Mouse (Mus musculus): ENCODE results near the gene Zfyve26. TPM values are rescaled to one million over a fixed set of nuclear protein-coding genes. Genes with fewer than 3 reads are reported as not detected.

The Zfyve26 gene
- polyA plus RNA-seq, 1 experiment from 2014 or later = 7.6 TPM

DNA sequence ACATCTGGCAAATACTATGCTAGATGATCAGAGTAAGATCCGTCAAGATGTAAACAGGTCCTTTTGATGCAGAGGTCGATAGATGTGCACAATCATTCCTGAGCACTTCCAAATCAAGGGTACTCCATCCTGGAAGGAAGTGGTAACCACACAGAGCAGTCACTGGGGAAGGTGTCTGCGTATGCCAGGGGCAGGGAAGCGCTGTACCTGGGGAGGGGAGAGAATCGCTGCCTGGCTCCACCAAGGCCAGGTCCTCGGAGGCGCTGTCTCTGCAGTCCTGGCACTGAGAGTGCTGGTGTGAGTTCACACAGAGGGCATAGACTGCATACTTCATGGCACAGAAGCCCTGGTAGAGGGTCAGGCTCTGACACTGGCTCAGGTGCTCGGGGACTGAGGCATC lies 13.5 kb downstream of the Zfyve26 start:
- no peak overlapping the region for H3K4me2 ChIP-seq (ENCODE audit: low read length)
- 91% methylated on average over 8 of the region's 8 CpGs for WGBS
- no peaks in the 10 kb centered on the region for H3K4me1 ChIP-seq (replicated peaks; ENCODE audit: insufficient read depth, low read length)
- no peak overlapping the region for H3K27ac ChIP-seq
- H3K9ac ChIP-seq (ENCODE audit: low read depth, low read length) = no peak overlapping the region
- no peak for ATAC-seq (replicated peaks; ENCODE audit: low FRiP score, low read depth)
- DNase-seq (ENCODE audit: low spot score) = no peak
- H3K4me3 ChIP-seq (replicated peaks; ENCODE audit: low read depth, low read length) = no peak overlapping the region
- TF ChIP-seq CTCF (IDR thresholded peaks at IDR 0.05; ENCODE audit: low read depth) = no peak
- no peaks in the 10 kb centered on the region for H3K9me3 ChIP-seq (replicated peaks; ENCODE audit: low read length)
- peaks cover 81% of the 10 kb centered on the region for H3K36me3 ChIP-seq (ENCODE audit: insufficient read depth, low read length)
- no peaks in the 10 kb centered on the region for H3K27me3 ChIP-seq (ENCODE audit: insufficient read depth, low read length)

DNA sequence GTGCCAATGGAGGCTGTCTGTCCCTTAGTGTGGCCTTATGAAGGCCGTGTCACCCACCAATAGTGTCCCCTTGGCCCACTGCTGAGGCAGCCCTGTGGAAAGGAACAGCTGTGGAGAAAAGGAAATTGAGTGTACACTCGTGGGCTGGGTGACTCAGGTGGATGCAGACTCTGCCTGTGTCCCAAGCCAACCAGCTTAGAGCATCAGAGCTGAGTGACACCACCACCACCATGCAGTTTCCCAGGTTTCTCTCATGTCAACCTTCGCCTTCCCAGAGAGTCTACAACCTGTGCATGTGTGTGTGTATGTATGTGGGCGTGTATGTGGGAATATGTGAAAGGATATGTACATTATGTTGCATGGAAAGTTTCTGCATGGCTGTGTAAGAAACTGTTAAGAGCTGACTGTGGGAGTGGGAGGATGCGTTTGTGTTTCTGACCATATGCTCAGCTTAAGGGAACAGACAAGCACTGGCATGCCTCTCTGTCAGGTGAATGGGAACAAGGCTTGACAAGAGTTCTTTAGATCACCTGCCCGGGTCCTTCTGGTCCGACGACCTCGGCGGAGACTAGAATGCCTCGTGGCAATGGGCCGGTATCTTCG lies 16.5 kb downstream of the Zfyve26 start:
- Histone ChIP-seq H3K9ac (ENCODE audit: low read depth, low read length) (no peak overlapping the region), H3K4me1 (replicated peaks; ENCODE audit: insufficient read depth, low read length) (no peaks in the 10 kb centered on the region), H3K4me3 (replicated peaks; ENCODE audit: low read depth, low read length) (no peak overlapping the region), H3K9me3 (replicated peaks; ENCODE audit: low read length) (no peaks in the 10 kb centered on the region), H3K27me3 (ENCODE audit: insufficient read depth, low read length) (no peaks in the 10 kb centered on the region), H3K27ac (no peak overlapping the region), H3K4me2 (ENCODE audit: low read length) (no peak overlapping the region), H3K36me3 (ENCODE audit: insufficient read depth, low read length) (peaks cover 78% of the 10 kb centered on the region)
- no peak for TF ChIP-seq CTCF (IDR thresholded peaks at IDR 0.05; ENCODE audit: low read depth)
- ATAC-seq (replicated peaks; ENCODE audit: low FRiP score, low read depth) = no peak
- DNase-seq (ENCODE audit: low spot score) = no peak
- 91% methylated on average over 13 of the region's 13 CpGs for WGBS

DNA sequence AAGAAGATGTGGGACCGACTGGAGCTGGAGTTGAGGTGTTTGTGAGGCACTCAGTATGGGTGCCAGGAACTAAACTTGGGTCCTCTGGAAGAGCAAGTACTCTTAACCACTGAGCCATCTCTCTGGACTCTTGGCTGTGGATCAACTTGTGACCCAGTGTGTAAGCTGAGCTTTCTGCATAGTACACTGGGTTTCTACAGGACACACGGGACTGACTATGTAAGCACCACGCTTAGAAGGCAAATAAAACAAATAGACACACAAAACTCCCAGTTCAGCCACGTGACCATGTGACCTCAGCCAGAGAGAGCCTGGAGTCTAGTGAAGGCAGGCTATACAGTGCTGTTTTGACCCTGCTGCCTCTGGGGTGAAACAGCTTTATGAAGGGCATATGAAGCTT lies 23.5 kb downstream of the Zfyve26 start:
- H3K9ac ChIP-seq (ENCODE audit: low read depth, low read length) = no peak overlapping the region
- no peaks in the 10 kb centered on the region for H3K4me1 ChIP-seq (replicated peaks; ENCODE audit: insufficient read depth, low read length)
- H3K36me3 ChIP-seq (ENCODE audit: insufficient read depth, low read length) = peaks cover 70% of the 10 kb centered on the region
- no peaks in the 10 kb centered on the region for H3K27me3 ChIP-seq (ENCODE audit: insufficient read depth, low read length)
- 89% methylated on average over 4 of the region's 4 CpGs for WGBS
- TF ChIP-seq CTCF (IDR thresholded peaks at IDR 0.05; ENCODE audit: low read depth) = no peak
- no peak overlapping the region for H3K4me2 ChIP-seq (ENCODE audit: low read length)
- H3K27ac ChIP-seq = no peak overlapping the region
- no peak for ATAC-seq (replicated peaks; ENCODE audit: low FRiP score, low read depth)
- H3K4me3 ChIP-seq (replicated peaks; ENCODE audit: low read depth, low read length) = no peak overlapping the region
- H3K9me3 ChIP-seq (replicated peaks; ENCODE audit: low read length) = no peaks in the 10 kb centered on the region
- no peak for DNase-seq (ENCODE audit: low spot score)

DNA sequence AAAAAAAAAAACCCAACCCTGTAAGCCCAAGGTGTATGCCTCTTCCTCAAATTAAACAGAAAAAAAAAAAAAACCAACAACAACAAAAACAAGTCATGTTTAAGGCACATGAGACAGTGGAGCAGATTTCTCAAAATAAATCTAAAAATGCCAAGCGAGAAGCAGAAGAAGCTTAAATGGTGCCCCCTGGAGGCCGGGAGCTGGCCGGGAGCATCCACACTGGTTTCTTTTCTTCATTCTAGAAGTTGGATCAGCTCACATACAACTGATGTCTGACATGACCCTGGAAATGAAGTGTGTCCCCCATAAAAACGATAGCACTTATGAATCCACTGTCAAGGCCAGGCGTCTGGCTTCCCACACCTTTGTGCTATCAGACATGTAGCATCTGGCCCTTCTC lies 35.1 kb downstream of the Zfyve26 start:
- no peaks in the 10 kb centered on the region for H3K9me3 ChIP-seq (replicated peaks; ENCODE audit: low read length)
- H3K4me3 ChIP-seq (replicated peaks; ENCODE audit: low read depth, low read length) = no peak overlapping the region
- peak; percentile 72 for TF ChIP-seq CTCF (IDR thresholded peaks at IDR 0.05; ENCODE audit: low read depth)
- ATAC-seq (replicated peaks; ENCODE audit: low FRiP score, low read depth) = no peak
- H3K4me1 ChIP-seq (replicated peaks; ENCODE audit: insufficient read depth, low read length) = no peaks in the 10 kb centered on the region
- WGBS = 54% methylated on average over 5 of the region's 5 CpGs
- peak; percentile 46 for DNase-seq (ENCODE audit: low spot score)
- H3K9ac ChIP-seq (ENCODE audit: low read depth, low read length) = no peak overlapping the region
- no peaks in the 10 kb centered on the region for H3K27me3 ChIP-seq (ENCODE audit: insufficient read depth, low read length)
- no peak overlapping the region for H3K4me2 ChIP-seq (ENCODE audit: low read length)
- peaks cover 56% of the 10 kb centered on the region for H3K36me3 ChIP-seq (ENCODE audit: insufficient read depth, low read length)
- H3K27ac ChIP-seq = no peak overlapping the region

DNA sequence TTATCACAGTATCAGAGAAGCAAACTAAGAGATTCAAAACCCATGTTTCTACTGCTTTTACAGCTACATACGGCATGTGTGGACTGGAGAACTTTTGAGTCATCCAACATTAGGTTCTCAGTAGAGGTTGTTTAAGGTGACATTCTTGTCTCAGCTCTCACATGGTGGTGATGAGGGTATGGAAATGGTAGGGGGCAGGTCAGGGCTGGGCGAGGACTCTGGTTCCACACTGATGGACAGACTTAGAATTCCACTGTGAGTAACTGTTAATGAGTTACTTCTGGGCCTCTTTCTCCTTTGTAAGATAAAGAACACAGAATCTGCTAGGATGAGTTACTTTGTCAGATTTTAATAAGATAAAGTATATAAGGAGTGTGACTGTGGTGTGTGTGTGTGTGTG lies 36.0 kb downstream of the Zfyve26 start:
- no peak for TF ChIP-seq CTCF (IDR thresholded peaks at IDR 0.05; ENCODE audit: low read depth)
- Histone ChIP-seq H3K27me3 (ENCODE audit: insufficient read depth, low read length) (no peaks in the 10 kb centered on the region), H3K27ac (no peak overlapping the region), H3K9me3 (replicated peaks; ENCODE audit: low read length) (no peaks in the 10 kb centered on the region), H3K4me3 (replicated peaks; ENCODE audit: low read depth, low read length) (no peak overlapping the region), H3K9ac (ENCODE audit: low read depth, low read length) (no peak overlapping the region), H3K4me2 (ENCODE audit: low read length) (no peak overlapping the region), H3K4me1 (replicated peaks; ENCODE audit: insufficient read depth, low read length) (no peaks in the 10 kb centered on the region), H3K36me3 (ENCODE audit: insufficient read depth, low read length) (peaks cover 48% of the 10 kb centered on the region)
- WGBS = 72% methylated on average over 2 of the region's 2 CpGs
- ATAC-seq (replicated peaks; ENCODE audit: low FRiP score, low read depth) = peak; percentile 78
- peak; percentile 11 for DNase-seq (ENCODE audit: low spot score)

DNA sequence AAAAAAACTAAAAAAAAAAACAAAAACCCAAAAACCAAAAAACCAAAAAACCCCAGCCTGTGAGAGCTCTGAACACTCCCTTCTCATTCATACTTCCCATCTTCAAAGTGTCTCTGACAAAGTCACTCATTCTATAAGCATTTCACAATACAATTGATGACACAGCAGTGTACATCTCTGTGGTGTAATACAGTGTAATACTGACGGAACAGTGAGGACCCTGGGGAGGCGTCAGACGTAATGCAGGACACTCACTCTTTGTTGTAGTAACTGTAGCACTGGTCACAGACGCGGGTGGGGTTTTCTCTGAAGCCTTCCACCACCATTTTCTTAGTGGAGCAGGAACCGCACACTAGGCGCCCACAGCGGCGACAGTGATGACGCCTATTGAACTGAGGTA lies 41.1 kb downstream of the Zfyve26 start:
- ATAC-seq (replicated peaks; ENCODE audit: low FRiP score, low read depth) (no peak), DNase-seq (ENCODE audit: low spot score) (no peak)
- Histone ChIP-seq H3K27ac (no peak overlapping the region), H3K4me1 (replicated peaks; ENCODE audit: insufficient read depth, low read length) (no peaks in the 10 kb centered on the region), H3K27me3 (ENCODE audit: insufficient read depth, low read length) (no peaks in the 10 kb centered on the region), H3K4me2 (ENCODE audit: low read length) (no peak overlapping the region), H3K36me3 (ENCODE audit: insufficient read depth, low read length) (peaks cover 37% of the 10 kb centered on the region), H3K9me3 (replicated peaks; ENCODE audit: low read length) (no peaks in the 10 kb centered on the region), H3K4me3 (replicated peaks; ENCODE audit: low read depth, low read length) (no peak overlapping the region), H3K9ac (ENCODE audit: low read depth, low read length) (no peak overlapping the region)
- TF ChIP-seq CTCF (IDR thresholded peaks at IDR 0.05; ENCODE audit: low read depth) = no peak
- WGBS = 96% methylated on average over 10 of the region's 10 CpGs
